Mouse (Mus musculus) ovary, postnatal 36 days (tissue): ENCODE data around the gene Ap1s1.

Source experiments
- DNase-seq: peaks from one replicate; pipeline ENCODE4 v3.0.0; 2022; ENCODE audit warnings: low spot score, mixed read lengths

Gene Ap1s1

GRCm38 (mm10) chr5:137065454-137065853 lies 19.5 kb upstream of the Ap1s1 start:
- DNase-seq: no peak

GRCm38 (mm10) chr5:137062601-137063000 lies 16.7 kb upstream of the Ap1s1 start:
- no peak for DNase-seq

- peak; percentile 35 for DNase-seq
These were observed 16.0 kb upstream of the Ap1s1 start for GRCm38 (mm10) chr5:137061809-137062481.

- no peak for DNase-seq
These were observed 8.9 kb upstream of the Ap1s1 start for GRCm38 (mm10) chr5:137054873-137055272.

- no peak for DNase-seq
These were observed 8.4 kb upstream of the Ap1s1 start for GRCm38 (mm10) chr5:137054299-137054698.

- no peak for DNase-seq
These were observed 6.1 kb upstream of the Ap1s1 start for GRCm38 (mm10) chr5:137051914-137052505.

GRCm38 (mm10) chr5:137051125-137051524 lies 5.2 kb upstream of the Ap1s1 start:
- DNase-seq: no peak

- no peak for DNase-seq
These were observed 1.1 kb upstream of the Ap1s1 start for GRCm38 (mm10) chr5:137046991-137047390.

GRCm38 (mm10) chr5:137046324-137046718 lies 386 bp upstream of the Ap1s1 start:
- no peak for DNase-seq

- no peak for DNase-seq
These were observed 1.9 kb downstream of the Ap1s1 start for GRCm38 (mm10) chr5:137043997-137044396.

- no peak for DNase-seq
These were observed 4.5 kb downstream of the Ap1s1 start for GRCm38 (mm10) chr5:137041442-137041841.

GRCm38 (mm10) chr5:137039453-137039852 lies 6.5 kb downstream of the Ap1s1 start:
- no peak for DNase-seq

- no peak for DNase-seq
These were observed 9.7 kb downstream of the Ap1s1 start for GRCm38 (mm10) chr5:137036211-137036610.

GRCm38 (mm10) chr5:137032641-137033074 lies 13.3 kb downstream of the Ap1s1 start:
- peak; percentile 89 for DNase-seq

- no peak for DNase-seq
These were observed 13.9 kb downstream of the Ap1s1 start for GRCm38 (mm10) chr5:137032033-137032421.

- DNase-seq: peak; percentile 46
These were observed 14.6 kb downstream of the Ap1s1 start for GRCm38 (mm10) chr5:137031076-137032032.

GRCm38 (mm10) chr5:137030416-137030810 lies 15.5 kb downstream of the Ap1s1 start:
- no peak for DNase-seq

- DNase-seq: peak; percentile 92
These were observed 16.1 kb downstream of the Ap1s1 start for GRCm38 (mm10) chr5:137029643-137030415.

- DNase-seq: no peak
These were observed 16.7 kb downstream of the Ap1s1 start for GRCm38 (mm10) chr5:137029273-137029585.

- DNase-seq: no peak
These were observed 17.2 kb downstream of the Ap1s1 start for GRCm38 (mm10) chr5:137028561-137029272.

- no peak for DNase-seq
These were observed 19.8 kb downstream of the Ap1s1 start, which contains the start of gene Vgf for GRCm38 (mm10) chr5:137026092-137026491. Vgf (plus strand) TSS chr5:137026392.
